Mouse (Mus musculus) kidney, postnatal 4 days (tissue): ENCODE measurements at regions not wholly inside any gene's neighbourhood (a gene's known extent, or its start where the extent isn't known, plus 50 kb on each side); places are given as distances from the start of the nearest gene placed in this dataset.

Experiments used
- DNase-seq, 2 experiments: peaks; one replicate each; pipeline ENCODE4 v3.0.0; 2021; ENCODE audit warnings: mixed read lengths in 2 of 2

DNA sequence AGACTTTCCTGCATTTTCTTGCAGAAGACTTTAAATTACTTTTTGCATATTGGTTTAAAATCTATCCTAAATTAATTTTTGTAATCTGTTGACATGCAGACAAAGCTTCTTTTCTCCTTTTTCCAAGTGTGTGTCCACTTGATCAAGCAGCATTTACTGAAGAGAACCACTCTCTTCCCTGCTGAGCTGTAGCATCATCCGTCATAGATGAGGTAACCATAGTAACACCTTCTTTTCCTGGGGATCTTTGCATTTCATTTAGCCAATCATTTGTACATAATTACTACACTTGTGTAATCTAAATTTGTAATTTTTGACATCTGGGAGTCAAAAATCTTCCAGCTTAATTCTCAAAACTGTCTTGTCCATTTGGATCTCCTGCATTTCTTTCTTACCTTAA is 53.2 kb upstream of the Dnajc1 start:
- DNase-seq: no peak
